Mouse (Mus musculus) granulocyte monocyte progenitor cell, adult 5-6 weeks (primary cell): ENCODE data around the gene Edc4. TPM values are rescaled to one million over a fixed set of nuclear protein-coding genes. Genes with fewer than 3 reads are reported as not detected.

Experiments
- ATAC-seq: replicated peaks from 2 replicates; pipeline ENCODE4 v1.8.0; 2016; ENCODE audit warnings: mild to moderate bottlenecking, moderate TSS enrichment, inconsistent platforms; ENCODE audit not compliant: poor library complexity, severe bottlenecking
- total RNA-seq, 2 experiments: library from RNA; stranded (forward) in 1 of 2; stranded (reverse) in 1 of 2; fragments of 200-712, 200-1000 nt in 1 of 2; fragments of >200 nt in 1 of 2; fragmentation: Nextera tagmentation in 1 of 2; gene quantifications; 2 replicates each; pipeline ENCODE4 v1.2.3; 2014 to 2017

Edc4 gene
- total RNA-seq, 2 experiments from 2014 or later: 26.4 to 29.3 TPM

- ATAC-seq: peak; percentile 52
These were observed 57.0 kb downstream of the Edc4 start for GRCm38 (mm10) chr8:105937496-105938305.

DNA sequence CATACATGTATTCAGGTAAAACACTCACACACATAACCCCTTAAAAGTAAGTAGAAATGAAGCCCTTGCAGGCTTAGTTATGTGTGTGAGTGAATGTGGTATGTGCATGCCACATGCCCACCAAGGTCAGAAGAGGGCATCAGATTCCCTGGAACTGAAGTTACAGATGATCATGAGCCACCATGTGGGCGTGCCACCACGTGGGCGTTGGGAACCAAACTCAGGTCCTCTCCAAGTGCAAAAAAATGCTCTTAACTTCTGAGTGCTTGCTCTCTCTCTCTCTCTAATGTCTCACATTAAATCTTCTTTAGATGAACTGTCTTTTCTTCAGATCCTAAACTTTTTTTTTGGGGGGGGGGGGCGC lies 57.6 kb downstream of the Edc4 start, which contains the start of gene Psmb10:
TSS of gene Psmb10 (minus strand) at position 139 of the 364 bp plus-strand sequence.
- ATAC-seq: peak; percentile 31

DNA sequence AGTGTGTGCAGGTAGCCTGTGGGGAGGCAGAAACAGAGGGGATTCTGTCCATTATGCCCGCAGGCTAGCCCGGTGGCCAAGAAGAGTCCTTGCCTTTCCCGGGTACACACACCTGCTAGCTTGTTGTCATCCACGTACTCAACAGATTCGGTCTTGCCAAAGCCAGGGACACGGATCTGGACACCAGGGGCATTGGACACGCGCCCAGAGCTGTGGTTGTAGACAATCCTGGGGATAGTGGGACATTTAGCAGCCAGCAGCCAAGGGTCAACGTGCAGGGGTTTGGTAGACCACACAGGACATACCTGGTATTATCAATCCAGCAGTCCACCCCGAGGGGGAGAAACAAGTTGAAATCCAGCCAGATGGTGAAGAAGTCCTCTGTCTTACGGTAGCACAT lies 61.3 kb downstream of the Edc4 start:
- ATAC-seq: no peak

DNA sequence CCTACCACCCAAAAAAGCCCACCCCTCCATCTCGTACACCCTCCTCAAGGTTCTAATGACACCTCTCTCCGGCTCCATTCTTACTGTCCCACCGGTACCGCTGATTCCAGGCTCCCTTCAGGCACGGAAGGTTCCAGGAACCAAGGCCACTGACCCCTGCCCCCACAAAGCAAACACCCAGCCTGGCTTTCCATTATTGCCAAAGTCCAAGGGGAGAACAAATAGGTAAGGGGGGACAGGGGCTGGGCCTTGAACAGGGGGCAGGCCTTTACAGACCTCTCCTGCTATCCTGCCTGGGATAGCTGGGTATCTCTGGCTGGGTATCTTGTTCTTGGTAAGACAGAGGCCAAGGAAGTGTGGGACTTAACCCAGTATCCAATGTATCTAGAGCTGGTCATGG lies 61.9 kb downstream of the Edc4 start:
- ATAC-seq: no peak

DNA sequence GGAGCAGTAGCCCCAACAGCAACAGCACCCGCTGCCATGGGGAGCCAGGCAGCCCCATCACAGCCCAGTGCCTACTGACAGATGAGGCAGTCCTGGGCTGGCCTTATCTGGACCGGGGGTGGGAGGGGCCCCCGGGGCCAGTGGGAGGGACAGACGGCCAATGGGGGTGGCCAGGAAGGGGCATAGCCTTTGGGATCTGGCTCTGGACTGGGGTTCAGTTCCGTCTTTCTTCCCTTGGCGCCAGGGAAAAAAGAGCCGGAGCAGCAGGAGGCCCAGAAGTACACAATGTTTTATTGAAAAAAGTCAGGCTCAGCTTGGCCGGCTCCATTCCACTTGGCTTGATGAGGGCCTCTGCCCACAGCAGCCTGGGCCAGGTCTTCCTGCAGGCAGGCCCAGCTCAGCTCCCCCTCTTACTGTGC lies 62.6 kb downstream of the Edc4 start, which contains the start of gene Lcat:
TSS of gene Lcat (minus strand) at position 62 of the 419 bp plus-strand sequence.
- ATAC-seq: no peak

Other genes starting within 250 kb of the Edc4 start
- gene Ctcf, start 244.3 kb upstream of the Edc4 start, total RNA-seq (2014; fragmentation: Nextera tagmentation): 104 and 105 TPM in 2 replicates
- gene Ctcf, start 244.3 kb upstream of the Edc4 start, total RNA-seq (2017): 84.1 and 107 TPM in 2 replicates
- not detected in 2 replicates for gene Agrp, start 243.5 kb upstream of the Edc4 start, total RNA-seq (2014; fragmentation: Nextera tagmentation)
- gene Agrp, start 243.5 kb upstream of the Edc4 start, total RNA-seq (2017): not detected in 2 replicates
- gene Carmil2, start 194.6 kb upstream of the Edc4 start, total RNA-seq (2014; fragmentation: Nextera tagmentation): 3.4 and 6.3 TPM in 2 replicates
- 0.86 and 2.1 TPM in 2 replicates for gene Carmil2, start 194.6 kb upstream of the Edc4 start, total RNA-seq (2017)
- gene Acd, start 179.8 kb upstream of the Edc4 start, total RNA-seq (2014; fragmentation: Nextera tagmentation): 52.2 and 56.5 TPM in 2 replicates
- gene Acd, start 179.8 kb upstream of the Edc4 start, total RNA-seq (2017): 22.4 and 33.3 TPM in 2 replicates
- 7.0 and 13.9 TPM in 2 replicates for gene Pard6a, start 179.7 kb upstream of the Edc4 start, total RNA-seq (2014; fragmentation: Nextera tagmentation)
- gene Pard6a, start 179.7 kb upstream of the Edc4 start, total RNA-seq (2017): 5.9 and 13.3 TPM in 2 replicates
- gene 4933405L10Rik, start 173.2 kb upstream of the Edc4 start, total RNA-seq (2014; fragmentation: Nextera tagmentation): not detected in 2 replicates
- not detected in 2 replicates for gene 4933405L10Rik, start 173.2 kb upstream of the Edc4 start, total RNA-seq (2017)
- 20.0 and 35.2 TPM in 2 replicates for gene Enkd1, start 172.7 kb upstream of the Edc4 start, total RNA-seq (2014; fragmentation: Nextera tagmentation)
- gene Enkd1, start 172.7 kb upstream of the Edc4 start, total RNA-seq (2017): 14.5 and 16.2 TPM in 2 replicates
- gene Gfod2, start 122.2 kb upstream of the Edc4 start, total RNA-seq (2014; fragmentation: Nextera tagmentation): 1.7 TPM in 1 of 2 replicates, not detected in the other
- 3.4 and 4.6 TPM in 2 replicates for gene Gfod2, start 122.2 kb upstream of the Edc4 start, total RNA-seq (2017)
- gene Ranbp10, start 53.5 kb upstream of the Edc4 start, total RNA-seq (2014; fragmentation: Nextera tagmentation): 12.9 and 16.7 TPM in 2 replicates
- 7.2 and 8.3 TPM in 2 replicates for gene Ranbp10, start 53.5 kb upstream of the Edc4 start, total RNA-seq (2017)
- gene Tsnaxip1, start 53.1 kb upstream of the Edc4 start, total RNA-seq (2014; fragmentation: Nextera tagmentation): not detected in 2 replicates
- not detected in 2 replicates for gene Tsnaxip1, start 53.1 kb upstream of the Edc4 start, total RNA-seq (2017)
- gene Cenpt, start 27.6 kb upstream of the Edc4 start, total RNA-seq (2014; fragmentation: Nextera tagmentation): 21.4 and 22.0 TPM in 2 replicates
- 9.9 and 10.0 TPM in 2 replicates for gene Cenpt, start 27.6 kb upstream of the Edc4 start, total RNA-seq (2017)
- 20.4 and 30.1 TPM in 2 replicates for gene Thap11, start 25.7 kb upstream of the Edc4 start, total RNA-seq (2014; fragmentation: Nextera tagmentation)
- 29.9 and 36.8 TPM in 2 replicates for gene Thap11, start 25.7 kb upstream of the Edc4 start, total RNA-seq (2017)
- gene Nutf2, start 20.3 kb upstream of the Edc4 start, total RNA-seq (2014; fragmentation: Nextera tagmentation): 158 and 185 TPM in 2 replicates
- gene Nutf2, start 20.3 kb upstream of the Edc4 start, total RNA-seq (2017): 59.3 and 120 TPM in 2 replicates
- 0.90 TPM in 1 of 2 replicates, not detected in the other for gene Nrn1l, start 12.7 kb downstream of the Edc4 start, total RNA-seq (2014; fragmentation: Nextera tagmentation)
- gene Nrn1l, start 12.7 kb downstream of the Edc4 start, total RNA-seq (2017): not detected in 2 replicates
- gene Pskh1, start 19.6 kb downstream of the Edc4 start, total RNA-seq (2014; fragmentation: Nextera tagmentation): 18.0 and 28.1 TPM in 2 replicates
- gene Pskh1, start 19.6 kb downstream of the Edc4 start, total RNA-seq (2017): 19.7 and 20.6 TPM in 2 replicates
- gene Ctrl, start 53.0 kb downstream of the Edc4 start, total RNA-seq (2014; fragmentation: Nextera tagmentation): 2.9 and 5.5 TPM in 2 replicates
- 2.7 TPM in 1 of 2 replicates, not detected in the other for gene Ctrl, start 53.0 kb downstream of the Edc4 start, total RNA-seq (2017)
- 176 and 220 TPM in 2 replicates for gene Psmb10, start 57.6 kb downstream of the Edc4 start, total RNA-seq (2014; fragmentation: Nextera tagmentation)
- gene Psmb10, start 57.6 kb downstream of the Edc4 start, total RNA-seq (2017): 71.7 and 92.7 TPM in 2 replicates
- not detected in 2 replicates for gene Lcat, start 62.5 kb downstream of the Edc4 start, total RNA-seq (2014; fragmentation: Nextera tagmentation)
- gene Lcat, start 62.5 kb downstream of the Edc4 start, total RNA-seq (2017): not detected in 2 replicates
- gene Slc12a4, start 85.2 kb downstream of the Edc4 start, total RNA-seq (2014; fragmentation: Nextera tagmentation): 4.7 and 7.8 TPM in 2 replicates
- gene Slc12a4, start 85.2 kb downstream of the Edc4 start, total RNA-seq (2017): 1.6 and 6.8 TPM in 2 replicates
- gene Dpep3, start 98.5 kb downstream of the Edc4 start, total RNA-seq (2014; fragmentation: Nextera tagmentation): not detected in 2 replicates
- gene Dpep3, start 98.5 kb downstream of the Edc4 start, total RNA-seq (2017): not detected in 2 replicates
- 8.3 and 9.6 TPM in 2 replicates for gene Dus2, start 110.5 kb downstream of the Edc4 start, total RNA-seq (2014; fragmentation: Nextera tagmentation)
- 10.8 and 20.1 TPM in 2 replicates for gene Dus2, start 110.5 kb downstream of the Edc4 start, total RNA-seq (2017)
- not detected in 2 replicates for gene Dpep2nb, start 125.1 kb downstream of the Edc4 start, total RNA-seq (2014; fragmentation: Nextera tagmentation)
- gene Dpep2nb, start 125.1 kb downstream of the Edc4 start, total RNA-seq (2017): 0.39 TPM in 1 of 2 replicates, not detected in the other
- 5.6 and 11.6 TPM in 2 replicates for gene Ddx28, start 131.0 kb downstream of the Edc4 start, total RNA-seq (2014; fragmentation: Nextera tagmentation)
- 15.1 and 20.2 TPM in 2 replicates for gene Ddx28, start 131.0 kb downstream of the Edc4 start, total RNA-seq (2017)
- 74.1 and 86.3 TPM in 2 replicates for gene Nfatc3, start 178.0 kb downstream of the Edc4 start, total RNA-seq (2014; fragmentation: Nextera tagmentation)
- gene Nfatc3, start 178.0 kb downstream of the Edc4 start, total RNA-seq (2017): 31.7 and 32.7 TPM in 2 replicates